Mouse (Mus musculus): Measurements from ENCODE around the gene Tspear. TPM values are rescaled to one million over a fixed set of nuclear protein-coding genes. Genes with fewer than 3 reads are reported as not detected.

Gene Tspear
- polyA plus RNA-seq, 1 experiment from 2014 or later = 1.0 TPM

- no peaks in the 10 kb centered on the region for H3K36me3 ChIP-seq (ENCODE audit: control insufficient read depth, insufficient read depth, low read length)
- H3K27me3 ChIP-seq (ENCODE audit: control insufficient read depth, insufficient read depth, low read length) = no peaks in the 10 kb centered on the region
- H3K9ac ChIP-seq (ENCODE audit: low read length) = no peak within 1 kb of the TSS
- 59% methylated on average over 4 of the region's 4 CpGs for WGBS
- H3K27ac ChIP-seq (ENCODE audit: low read depth, low read length) = no peak within 1 kb of the TSS
- no peak within 1 kb of the TSS for H3K4me3 ChIP-seq (ENCODE audit: low read depth, low read length)
- H3K4me1 ChIP-seq (ENCODE audit: control insufficient read depth, insufficient read depth, low read length) = no peaks in the 10 kb centered on the region
- H3K9me3 ChIP-seq (ENCODE audit: control insufficient read depth, low read length) = no peaks in the 10 kb centered on the region
- DNase-seq (ENCODE audit: low spot score) (no peak), ATAC-seq (ENCODE audit: insufficient read depth, low FRiP score, low TSS enrichment) (no peak)
- no peak within 1 kb of the TSS for H3K4me2 ChIP-seq (ENCODE audit: low read depth)
These were observed 128.0 kb downstream of the Tspear start, which contains the start of gene Gm2696 for GRCm38 (mm10) chr10:77814382-77814781. Gene Gm2696 (plus strand): TSS chr10:77814682.

- H3K27ac ChIP-seq (ENCODE audit: low read depth, low read length) = no peak overlapping the region
- no peaks in the 10 kb centered on the region for H3K4me1 ChIP-seq (ENCODE audit: control insufficient read depth, insufficient read depth, low read length)
- no peaks in the 10 kb centered on the region for H3K9me3 ChIP-seq (ENCODE audit: control insufficient read depth, low read length)
- no peak overlapping the region for H3K4me2 ChIP-seq (ENCODE audit: low read depth)
- H3K4me3 ChIP-seq (ENCODE audit: low read depth, low read length) = no peak overlapping the region
- no peak overlapping the region for H3K9ac ChIP-seq (ENCODE audit: low read length)
- DNase-seq (ENCODE audit: low spot score) (peak; percentile 35), ATAC-seq (ENCODE audit: insufficient read depth, low FRiP score, low TSS enrichment) (no peak)
- H3K36me3 ChIP-seq (ENCODE audit: control insufficient read depth, insufficient read depth, low read length) = no peaks in the 10 kb centered on the region
- H3K27me3 ChIP-seq (ENCODE audit: control insufficient read depth, insufficient read depth, low read length) = no peaks in the 10 kb centered on the region
- WGBS = 28% methylated on average over 5 of the region's 5 CpGs
These were observed 129.1 kb downstream of the Tspear start for GRCm38 (mm10) chr10:77815514-77815913.

GRCm38 (mm10) chr10:77818523-77818922 lies 132.2 kb downstream of the Tspear start:
- 95% methylated on average over 4 of the region's 4 CpGs for WGBS
- no peaks in the 10 kb centered on the region for H3K36me3 ChIP-seq (ENCODE audit: control insufficient read depth, insufficient read depth, low read length)
- H3K27ac ChIP-seq (ENCODE audit: low read depth, low read length) = no peak overlapping the region
- H3K27me3 ChIP-seq (ENCODE audit: control insufficient read depth, insufficient read depth, low read length) = no peaks in the 10 kb centered on the region
- no peaks in the 10 kb centered on the region for H3K9me3 ChIP-seq (ENCODE audit: control insufficient read depth, low read length)
- no peaks in the 10 kb centered on the region for H3K4me1 ChIP-seq (ENCODE audit: control insufficient read depth, insufficient read depth, low read length)
- ATAC-seq (ENCODE audit: insufficient read depth, low FRiP score, low TSS enrichment) (no peak), DNase-seq (ENCODE audit: low spot score) (no peak)
- no peak overlapping the region for H3K4me3 ChIP-seq (ENCODE audit: low read depth, low read length)
- no peak overlapping the region for H3K4me2 ChIP-seq (ENCODE audit: low read depth)
- H3K9ac ChIP-seq (ENCODE audit: low read length) = no peak overlapping the region

- H3K9ac ChIP-seq (ENCODE audit: low read length) = no peak overlapping the region
- no peak overlapping the region for H3K4me2 ChIP-seq (ENCODE audit: low read depth)
- no peaks in the 10 kb centered on the region for H3K27me3 ChIP-seq (ENCODE audit: control insufficient read depth, insufficient read depth, low read length)
- no peak overlapping the region for H3K27ac ChIP-seq (ENCODE audit: low read depth, low read length)
- no peak overlapping the region for H3K4me3 ChIP-seq (ENCODE audit: low read depth, low read length)
- ATAC-seq (ENCODE audit: insufficient read depth, low FRiP score, low TSS enrichment) = no peak
- no peaks in the 10 kb centered on the region for H3K9me3 ChIP-seq (ENCODE audit: control insufficient read depth, low read length)
- no peaks in the 10 kb centered on the region for H3K4me1 ChIP-seq (ENCODE audit: control insufficient read depth, insufficient read depth, low read length)
- no peak for DNase-seq (ENCODE audit: low spot score)
- 53% methylated on average over 4 of the region's 4 CpGs for WGBS
- H3K36me3 ChIP-seq (ENCODE audit: control insufficient read depth, insufficient read depth, low read length) = no peaks in the 10 kb centered on the region
These were observed 132.8 kb downstream of the Tspear start for GRCm38 (mm10) chr10:77819203-77819602.

- Histone ChIP-seq H3K27me3 (ENCODE audit: control insufficient read depth, insufficient read depth, low read length) (no peaks in the 10 kb centered on the region), H3K36me3 (ENCODE audit: control insufficient read depth, insufficient read depth, low read length) (no peaks in the 10 kb centered on the region), H3K9ac (ENCODE audit: low read length) (no peak within 1 kb of the TSS), H3K4me3 (ENCODE audit: low read depth, low read length) (no peak within 1 kb of the TSS), H3K4me2 (ENCODE audit: low read depth) (no peak within 1 kb of the TSS), H3K27ac (ENCODE audit: low read depth, low read length) (no peak within 1 kb of the TSS), H3K4me1 (ENCODE audit: control insufficient read depth, insufficient read depth, low read length) (no peaks in the 10 kb centered on the region), H3K9me3 (ENCODE audit: control insufficient read depth, low read length) (no peaks in the 10 kb centered on the region)
- no peak for DNase-seq (ENCODE audit: low spot score)
- WGBS = 76% methylated on average over 6 of the region's 6 CpGs
- ATAC-seq (ENCODE audit: insufficient read depth, low FRiP score, low TSS enrichment) = no peak
These were observed 140.6 kb downstream of the Tspear start, which contains the start of gene Krtap10-4 for GRCm38 (mm10) chr10:77826951-77827350. Gene Krtap10-4 (minus strand): TSS chr10:77827095.

GRCm38 (mm10) chr10:77835647-77836046 lies 149.3 kb downstream of the Tspear start, which contains the start of gene Krtap10-10:
Gene Krtap10-10 (plus strand): TSS chr10:77835947.
- H3K27ac ChIP-seq (ENCODE audit: low read depth, low read length) = no peak within 1 kb of the TSS
- no peaks in the 10 kb centered on the region for H3K27me3 ChIP-seq (ENCODE audit: control insufficient read depth, insufficient read depth, low read length)
- H3K4me3 ChIP-seq (ENCODE audit: low read depth, low read length) = no peak within 1 kb of the TSS
- no peak within 1 kb of the TSS for H3K9ac ChIP-seq (ENCODE audit: low read length)
- no peaks in the 10 kb centered on the region for H3K9me3 ChIP-seq (ENCODE audit: control insufficient read depth, low read length)
- H3K4me1 ChIP-seq (ENCODE audit: control insufficient read depth, insufficient read depth, low read length) = no peaks in the 10 kb centered on the region
- no peaks in the 10 kb centered on the region for H3K36me3 ChIP-seq (ENCODE audit: control insufficient read depth, insufficient read depth, low read length)
- DNase-seq (ENCODE audit: low spot score) = no peak
- H3K4me2 ChIP-seq (ENCODE audit: low read depth) = no peak within 1 kb of the TSS
- WGBS = 76% methylated on average over 9 of the region's 9 CpGs
- no peak for ATAC-seq (ENCODE audit: insufficient read depth, low FRiP score, low TSS enrichment)

- no peak overlapping the region for H3K4me3 ChIP-seq (ENCODE audit: low read depth, low read length)
- ATAC-seq (ENCODE audit: insufficient read depth, low FRiP score, low TSS enrichment) = no peak
- no peaks in the 10 kb centered on the region for H3K4me1 ChIP-seq (ENCODE audit: control insufficient read depth, insufficient read depth, low read length)
- no peaks in the 10 kb centered on the region for H3K9me3 ChIP-seq (ENCODE audit: control insufficient read depth, low read length)
- no peak overlapping the region for H3K9ac ChIP-seq (ENCODE audit: low read length)
- DNase-seq (ENCODE audit: low spot score) = no peak
- H3K36me3 ChIP-seq (ENCODE audit: control insufficient read depth, insufficient read depth, low read length) = no peaks in the 10 kb centered on the region
- H3K27me3 ChIP-seq (ENCODE audit: control insufficient read depth, insufficient read depth, low read length) = no peaks in the 10 kb centered on the region
- 80% methylated on average over 6 of the region's 6 CpGs for WGBS
- no peak overlapping the region for H3K27ac ChIP-seq (ENCODE audit: low read depth, low read length)
- H3K4me2 ChIP-seq (ENCODE audit: low read depth) = no peak overlapping the region
These were observed 152.6 kb downstream of the Tspear start for GRCm38 (mm10) chr10:77839006-77839405.

- no peak within 1 kb of the TSS for H3K27ac ChIP-seq (ENCODE audit: low read depth, low read length)
- WGBS = 96% methylated on average over 3 of the region's 3 CpGs
These were observed 160.1 kb downstream of the Tspear start, which contains the start of gene Gm36176 for GRCm38 (mm10) chr10:77846503-77846902. Gene Gm36176 (plus strand): TSS chr10:77846803.

GRCm38 (mm10) chr10:77846961-77847360 lies 160.6 kb downstream of the Tspear start:
- Histone ChIP-seq H3K36me3 (ENCODE audit: control insufficient read depth, insufficient read depth, low read length) (no peaks in the 10 kb centered on the region), H3K27me3 (ENCODE audit: control insufficient read depth, insufficient read depth, low read length) (no peaks in the 10 kb centered on the region)

More at GRCm38 (mm10) chr10:77846503-77846902, 160.1 kb downstream of the Tspear start, which contains the start of gene Gm36176:
- H3K4me2 ChIP-seq (ENCODE audit: low read depth) = no peak within 1 kb of the TSS
- ATAC-seq (ENCODE audit: insufficient read depth, low FRiP score, low TSS enrichment) (no peak), DNase-seq (ENCODE audit: low spot score) (no peak)
- no peak within 1 kb of the TSS for H3K4me3 ChIP-seq (ENCODE audit: low read depth, low read length)
- H3K27me3 ChIP-seq (ENCODE audit: control insufficient read depth, insufficient read depth, low read length) = no peaks in the 10 kb centered on the region
- H3K36me3 ChIP-seq (ENCODE audit: control insufficient read depth, insufficient read depth, low read length) = no peaks in the 10 kb centered on the region
- no peak within 1 kb of the TSS for H3K9ac ChIP-seq (ENCODE audit: low read length)
- H3K4me1 ChIP-seq (ENCODE audit: control insufficient read depth, insufficient read depth, low read length) = no peaks in the 10 kb centered on the region
- no peaks in the 10 kb centered on the region for H3K9me3 ChIP-seq (ENCODE audit: control insufficient read depth, low read length)

More at GRCm38 (mm10) chr10:77846961-77847360, 160.6 kb downstream of the Tspear start:
- Histone ChIP-seq H3K4me3 (ENCODE audit: low read depth, low read length) (no peak overlapping the region), H3K9ac (ENCODE audit: low read length) (no peak overlapping the region), H3K9me3 (ENCODE audit: control insufficient read depth, low read length) (no peaks in the 10 kb centered on the region), H3K4me2 (ENCODE audit: low read depth) (no peak overlapping the region), H3K4me1 (ENCODE audit: control insufficient read depth, insufficient read depth, low read length) (no peaks in the 10 kb centered on the region), H3K27ac (ENCODE audit: low read depth, low read length) (no peak overlapping the region)
- ATAC-seq (ENCODE audit: insufficient read depth, low FRiP score, low TSS enrichment) (no peak), DNase-seq (ENCODE audit: low spot score) (no peak)
- 23% methylated on average over 2 of the region's 2 CpGs for whole genome bisulfite sequencing
